Mouse (Mus musculus) layer of hippocampus, postnatal 14 days (tissue): ENCODE measurements around the gene Olfr1291-ps1. TPM values are rescaled to one million over a fixed set of nuclear protein-coding genes. Genes with fewer than 3 reads are reported as not detected.

Source experiments
- DNase-seq, 2 experiments: peaks; one replicate each; pipeline ENCODE4 v3.0.0; 2021 to 2022; ENCODE audit warnings: low spot score in 2 of 2, mixed read lengths in 1 of 2
- long read RNA-seq, 2 experiments: library from polyadenylated mRNA; stranded (forward); transcript quantifications; one replicate each; pipeline ENCODE4 v2.0.0; 2021
- total RNA-seq, 2 experiments: library from RNA; stranded (reverse); gene quantifications; 2 replicates each; pipeline ENCODE4 v1.2.3; 2021

Gene Olfr1291-ps1
- not detected for total RNA-seq
- long read RNA-seq, experiment 1 = 0 reads
- long read RNA-seq, experiment 2 = 0 reads

DNA sequence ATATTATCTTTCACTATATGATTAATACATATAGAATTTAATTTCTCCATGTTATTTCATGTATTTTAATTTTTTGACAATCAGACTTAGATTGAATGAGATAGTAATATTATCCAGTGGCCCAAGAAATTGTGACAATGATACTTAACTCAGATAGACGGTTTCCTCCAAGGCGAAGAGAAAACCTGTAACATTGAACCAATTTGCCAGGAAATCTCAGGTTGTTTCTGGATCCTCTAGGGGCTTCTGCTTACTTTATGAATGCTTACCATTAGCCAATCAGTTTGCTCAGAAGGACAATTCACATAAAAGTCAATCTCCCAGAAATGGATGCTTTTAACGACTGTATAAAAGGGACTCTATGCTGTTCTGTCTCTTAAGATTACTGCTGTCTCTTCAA, at the start of gene Olfr1291-ps1:
Gene Olfr1291-ps1, plus strand, starts transcription at position 301 of the 400 bp plus-strand sequence.
- DNase-seq = no peak

DNA sequence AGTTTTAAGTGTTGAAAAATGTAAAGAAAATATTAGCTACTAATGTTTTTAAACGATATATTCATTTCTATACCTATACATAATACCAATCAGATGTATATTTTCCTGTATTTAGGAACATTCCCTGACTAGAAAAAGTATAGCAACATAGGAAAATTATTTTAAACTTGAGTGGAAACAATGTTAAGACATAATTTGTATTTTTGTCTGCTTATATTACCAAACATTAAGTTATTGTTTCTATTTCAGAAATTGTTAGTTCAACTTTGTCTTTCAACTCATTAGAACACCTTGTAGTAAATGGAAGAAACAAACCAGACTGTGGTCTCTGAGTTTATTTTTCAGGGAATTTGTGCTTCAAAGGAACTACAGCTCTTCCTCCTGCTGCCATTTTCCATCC, 48.1 kb upstream of the Olfr1291-ps1 start, which contains the start of gene Olfr1287:
Gene Olfr1287, plus strand, starts transcription at position 301 of the 400 bp plus-strand sequence.
- no peak for DNase-seq

DNA sequence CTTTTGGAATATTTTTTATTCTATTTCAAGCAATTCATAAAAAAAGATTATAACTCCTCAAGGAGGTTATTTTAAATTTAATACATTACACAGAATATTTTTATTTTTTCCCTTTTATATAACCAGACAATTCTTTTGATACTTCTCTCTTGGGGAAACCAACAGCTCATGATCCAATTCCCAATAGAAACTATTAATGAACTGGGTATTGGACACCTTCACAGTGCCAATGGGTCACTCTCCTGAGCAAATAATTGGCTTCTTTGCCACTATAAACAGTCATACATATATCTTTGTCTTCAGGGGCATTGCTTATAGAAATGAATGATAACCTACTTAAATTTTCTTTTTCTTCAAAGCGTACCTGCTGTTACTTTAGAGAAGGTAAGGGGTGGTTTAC, 23.2 kb upstream of the Olfr1291-ps1 start, which contains the start of gene Olfr1288:
Gene Olfr1288, plus strand, starts transcription at position 301 of the 400 bp plus-strand sequence.
- DNase-seq = no peak

DNA sequence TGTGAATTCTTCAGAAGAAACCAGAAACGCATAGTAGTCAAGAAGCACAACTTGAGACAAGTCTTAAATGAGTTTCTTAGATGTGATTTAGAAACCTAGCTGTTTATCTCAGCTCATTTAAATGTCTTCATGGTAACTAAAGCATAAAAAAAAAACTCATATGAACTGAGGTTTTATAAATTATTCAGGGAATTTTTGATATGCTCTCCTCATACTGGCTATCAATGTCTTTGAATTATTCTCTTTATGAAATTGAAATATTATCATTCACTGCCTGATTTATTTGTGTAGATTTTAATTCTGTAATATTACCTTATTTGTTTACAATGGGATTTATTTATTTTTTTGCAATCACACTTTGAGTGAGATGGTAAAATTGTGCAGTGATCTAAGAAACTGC, 16.5 kb upstream of the Olfr1291-ps1 start, which contains the start of gene Olfr1289:
Gene Olfr1289, plus strand, starts transcription at position 301 of the 400 bp plus-strand sequence.
- DNase-seq = no peak

DNA sequence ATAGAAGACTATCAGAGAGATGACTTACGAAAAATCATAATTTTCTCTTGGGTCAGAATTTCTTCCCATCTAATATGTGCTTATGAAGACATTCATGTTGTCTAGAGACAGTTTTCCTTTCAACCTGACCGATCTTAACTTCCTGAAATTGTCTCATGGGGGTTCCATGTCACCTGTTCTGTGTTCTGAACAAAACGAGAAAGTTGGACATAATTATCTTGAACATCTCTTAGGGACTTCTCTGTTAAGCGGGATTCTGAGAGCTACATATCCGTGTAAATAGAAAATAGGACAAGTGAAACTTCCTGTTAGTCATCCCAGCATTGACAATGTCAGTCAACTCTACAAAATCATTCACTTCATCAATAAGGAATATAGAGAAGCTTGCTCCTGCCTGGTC, 3.3 kb upstream of the Olfr1291-ps1 start, which contains the start of gene Olfr1290:
Gene Olfr1290, minus strand, starts transcription at position 101 of the 400 bp plus-strand sequence.
- DNase-seq = no peak

DNA sequence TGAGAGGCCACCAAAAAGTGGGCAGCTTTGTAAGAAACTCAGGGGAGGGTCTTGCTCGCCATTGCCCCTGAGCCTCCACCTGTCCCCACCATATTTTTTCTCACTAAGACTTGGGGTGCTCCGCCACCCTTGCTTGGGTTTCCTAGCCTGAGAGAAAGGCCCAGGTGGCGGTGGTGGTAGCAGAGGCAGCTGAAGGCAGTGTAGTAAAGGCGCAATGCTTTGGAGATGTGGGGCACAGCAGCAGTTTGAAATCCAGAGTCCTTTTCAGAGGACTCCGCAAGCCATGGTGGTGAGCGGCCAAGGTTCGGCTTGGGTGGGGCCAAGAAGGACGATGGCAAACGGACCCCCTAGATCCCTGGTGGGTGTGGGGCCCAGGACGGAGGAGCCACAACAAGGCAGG, 20.5 kb downstream of the Olfr1291-ps1 start:
- no peak for DNase-seq

DNA sequence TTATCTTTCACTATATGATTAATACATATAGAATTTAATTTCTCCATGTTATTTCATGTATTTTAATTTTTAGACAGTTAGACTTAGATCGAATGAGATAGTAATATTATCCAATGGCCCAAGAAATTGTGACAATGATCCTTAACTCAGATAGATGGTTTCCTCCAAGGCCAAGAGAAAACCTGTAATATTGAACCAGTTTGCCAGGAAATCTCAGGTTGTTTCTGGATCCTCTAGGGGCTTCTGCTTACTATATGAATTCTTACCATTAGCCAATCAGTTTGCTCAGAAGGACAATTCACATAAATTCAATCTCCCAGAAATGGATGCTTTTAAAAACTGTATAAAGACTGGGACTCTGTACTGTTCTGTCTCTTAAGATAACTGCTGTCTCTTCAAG, 27.9 kb downstream of the Olfr1291-ps1 start, which contains the start of gene Olfr1293-ps:
Gene Olfr1293-ps, plus strand, starts transcription at position 301 of the 400 bp plus-strand sequence.
- no peak for DNase-seq

DNA sequence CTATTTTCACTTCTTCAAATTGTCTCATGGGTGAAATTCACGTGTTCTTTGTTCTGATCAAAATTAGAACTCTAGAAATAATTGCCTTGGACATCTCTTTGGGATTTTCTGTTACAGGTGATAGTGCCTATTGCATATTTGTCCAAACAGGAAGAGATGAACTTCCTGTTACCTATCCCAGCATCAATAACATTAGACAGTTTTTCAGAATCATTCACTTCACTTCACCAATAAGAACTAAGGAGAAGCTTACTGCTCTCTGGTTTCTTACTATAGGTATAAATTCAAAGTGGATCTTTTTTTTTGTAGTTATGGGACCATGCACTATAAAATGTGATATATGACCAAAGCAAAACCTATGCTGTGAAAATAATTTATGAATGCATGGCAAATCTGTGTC, 43.2 kb downstream of the Olfr1291-ps1 start, which contains the start of gene Olfr1294:
Gene Olfr1294, minus strand, starts transcription at position 101 of the 400 bp plus-strand sequence.
- no peak for DNase-seq

Other genes starting within 250 kb of the Olfr1291-ps1 start
- not detected for gene Olfr1276, start 242.7 kb upstream of the Olfr1291-ps1 start, total RNA-seq
- not detected for gene Olfr1277, start 223.1 kb upstream of the Olfr1291-ps1 start, total RNA-seq
- not detected for gene Olfr1278, start 207.0 kb upstream of the Olfr1291-ps1 start, total RNA-seq
- gene Olfr1279, start 196.5 kb upstream of the Olfr1291-ps1 start, total RNA-seq = not detected
- gene Olfr1280, start 183.2 kb upstream of the Olfr1291-ps1 start, total RNA-seq = not detected
- not detected for gene Olfr1281, start 170.7 kb upstream of the Olfr1291-ps1 start, total RNA-seq
- gene Olfr1282, start 161.1 kb upstream of the Olfr1291-ps1 start, total RNA-seq = not detected
- not detected for gene Olfr1283, start 130.4 kb upstream of the Olfr1291-ps1 start, total RNA-seq
- gene Olfr1284, start 121.7 kb upstream of the Olfr1291-ps1 start, total RNA-seq = not detected
- not detected for gene Olfr1286, start 74.1 kb upstream of the Olfr1291-ps1 start, total RNA-seq
- not detected for gene Olfr1287, start 48.0 kb upstream of the Olfr1291-ps1 start, total RNA-seq
- gene Olfr1288, start 23.1 kb upstream of the Olfr1291-ps1 start, total RNA-seq = not detected
- gene Olfr1289, start 16.4 kb upstream of the Olfr1291-ps1 start, total RNA-seq = not detected
- gene Olfr1290, start 3.4 kb upstream of the Olfr1291-ps1 start, total RNA-seq = not detected
- not detected for gene Olfr1293-ps, start 28.0 kb downstream of the Olfr1291-ps1 start, total RNA-seq
- gene Olfr1294, start 43.1 kb downstream of the Olfr1291-ps1 start, total RNA-seq = not detected
- gene Olfr1295, start 72.5 kb downstream of the Olfr1291-ps1 start, total RNA-seq = not detected
- gene Olfr1297, start 129.3 kb downstream of the Olfr1291-ps1 start, total RNA-seq = not detected
- gene Olfr1298, start 152.0 kb downstream of the Olfr1291-ps1 start, total RNA-seq = not detected
- gene Olfr1299, start 164.2 kb downstream of the Olfr1291-ps1 start, total RNA-seq = not detected